Mouse (Mus musculus) CH12.LX (cell line): Measurements from ENCODE around the gene Rpl32. TPM values are rescaled to one million over a fixed set of nuclear protein-coding genes. Genes with fewer than 3 reads are reported as not detected.
A peak's percentile ranks its signal among the peaks of the same experiment; 100 is the strongest.
"Not testable (repeated sequence)": the region's sequence is repeated elsewhere in the genome, so short reads cannot be mapped to it uniquely, and the experiment has no call there.

Experiments
- DNase-seq: peaks from one replicate; pipeline ENCODE4 v3.0.0-alpha.2; 2013; ENCODE audit errors: extremely low read depth
- H3K27ac ChIP-seq: 2 replicates; pipeline ENCODE4 v1.5.1; 2012; ENCODE audit warnings: low read depth, mild to moderate bottlenecking, control low read depth, moderate library complexity; ENCODE audit not compliant: insufficient read depth
- H3K27me3 ChIP-seq: replicated peaks from 2 replicates; pipeline ENCODE3; 2012; ENCODE audit warnings: inconsistent platforms
- H3K36me3 ChIP-seq, 2 experiments: replicated peaks in 1 of 2; 2 replicates each; pipeline versions ENCODE3 to v1.6.1; 2012; ENCODE audit warnings: inconsistent platforms in 1 of 2, low read length in 1 of 2, mild to moderate bottlenecking in 1 of 2, mixed read lengths in 1 of 2, moderate library complexity in 1 of 2; ENCODE audit not compliant: control insufficient read depth in 1 of 2, insufficient read depth in 1 of 2
- H3K4me1 ChIP-seq, 2 experiments: 2 replicates each; pipeline ENCODE4 v1.6.1; 2012; ENCODE audit warnings: inconsistent platforms in 1 of 2, moderate library complexity in 1 of 2; ENCODE audit not compliant: insufficient read depth in 2 of 2, control insufficient read depth in 1 of 2
- H3K4me2 ChIP-seq: 2 replicates; pipeline ENCODE4 v1.6.1; 2012; ENCODE audit warnings: low read depth, mild to moderate bottlenecking, control low read depth; ENCODE audit not compliant: poor library complexity, insufficient read depth, severe bottlenecking
- H3K4me3 ChIP-seq, 3 experiments: fragments of 150-350 bp in 1 of 3; sonication (generic) in 1 of 3; replicated peaks in 1 of 3; 2 replicates each; pipeline versions ENCODE3 to v1.5.1; 2011 to 2012; ENCODE audit warnings: low read depth in 2 of 3, low read length in 2 of 3, mild to moderate bottlenecking in 2 of 3, moderate library complexity in 2 of 3, control low read depth in 1 of 3, improper control_type of control experiment in 1 of 3, inconsistent platforms in 1 of 3, mixed read lengths in 1 of 3; ENCODE audit not compliant: poor library complexity in 1 of 3
- H3K79me2 ChIP-seq: replicated peaks from 2 replicates; pipeline ENCODE4 v1.6.1; 2012; ENCODE audit warnings: mild to moderate bottlenecking, moderate library complexity; ENCODE audit not compliant: control insufficient read depth, poor library complexity, insufficient read depth, severe bottlenecking; ENCODE audit errors: extremely low read depth
- H3K9ac ChIP-seq: 2 replicates; pipeline ENCODE4 v1.6.1; 2012; ENCODE audit warnings: low read depth, mild to moderate bottlenecking, control low read depth, moderate library complexity; ENCODE audit not compliant: insufficient read depth
- H3K9me3 ChIP-seq: replicated peaks from 2 replicates; pipeline ENCODE3; 2012; ENCODE audit warnings: low read length, inconsistent platforms, mixed read lengths
- CHD1 ChIP-seq: IDR thresholded peaks from 2 replicates; pipeline ENCODE4 v1.6.1; 2012; ENCODE audit warnings: low read depth, low read length, improper control_type of control experiment, inconsistent platforms
- CTCF ChIP-seq, 2 experiments: IDR thresholded peaks in 1 of 2; conservative IDR thresholded peaks in 1 of 2; 2 replicates each; pipeline ENCODE4 v1.5.1; 2011 to 2012; ENCODE audit warnings: low read depth in 2 of 2, low read length in 2 of 2, improper control_type of control experiment in 1 of 2, inconsistent platforms in 1 of 2, mild to moderate bottlenecking in 1 of 2, moderate library complexity in 1 of 2
- ELF1 ChIP-seq: IDR thresholded peaks from 2 replicates; pipeline ENCODE4 v1.6.1; 2014; ENCODE audit warnings: low read depth, mild to moderate bottlenecking, inconsistent platforms, low read length, improper control_type of control experiment
- EP300 ChIP-seq: IDR thresholded peaks from 2 replicates; pipeline ENCODE4 v1.6.1; 2011; ENCODE audit warnings: low read length, improper control_type of control experiment
- GABPA ChIP-seq: IDR thresholded peaks from 2 replicates; pipeline ENCODE4 v1.6.1; 2012; ENCODE audit warnings: low read depth, low read length, improper control_type of control experiment, inconsistent platforms; ENCODE audit not compliant: insufficient replicate concordance
- IRF4 ChIP-seq: IDR thresholded peaks from 2 replicates; pipeline ENCODE4 v1.6.1; 2014; ENCODE audit warnings: low read depth, mild to moderate bottlenecking, inconsistent platforms, low read length, improper control_type of control experiment
- KAT2A ChIP-seq: IDR thresholded peaks from 2 replicates; pipeline ENCODE4 v1.6.1; 2012; ENCODE audit warnings: low read length, improper control_type of control experiment, inconsistent platforms; ENCODE audit not compliant: insufficient replicate concordance
- MAFK ChIP-seq: IDR thresholded peaks from 2 replicates; pipeline ENCODE4 v1.6.1; 2011; ENCODE audit warnings: low read length, improper control_type of control experiment; ENCODE audit not compliant: insufficient replicate concordance
- MAX ChIP-seq: IDR thresholded peaks from 2 replicates; pipeline ENCODE4 v1.6.1; 2011; ENCODE audit warnings: low read length, improper control_type of control experiment
- MAZ ChIP-seq: IDR thresholded peaks from 2 replicates; pipeline ENCODE4 v1.6.1; 2012; ENCODE audit warnings: low read depth, mild to moderate bottlenecking, inconsistent platforms, low read length, improper control_type of control experiment, moderate library complexity
- MXI1 ChIP-seq: IDR thresholded peaks from 2 replicates; pipeline ENCODE4 v1.6.1; 2011; ENCODE audit warnings: mild to moderate bottlenecking, low read depth, low read length, improper control_type of control experiment
- MYC ChIP-seq: IDR thresholded peaks from 2 replicates; pipeline ENCODE4 v1.6.1; 2011; ENCODE audit warnings: low read depth, mild to moderate bottlenecking, improper control_type of control experiment, low read length
- NELFE ChIP-seq: IDR thresholded peaks from 2 replicates; pipeline ENCODE4 v1.6.1; 2011; ENCODE audit warnings: low read depth, low read length, improper control_type of control experiment
- NRF1 ChIP-seq: IDR thresholded peaks from 2 replicates; pipeline ENCODE4 v1.6.1; 2014; ENCODE audit warnings: low read depth, mild to moderate bottlenecking, inconsistent platforms, low read length, improper control_type of control experiment, moderate library complexity
- PAX5 ChIP-seq: IDR thresholded peaks from 2 replicates; pipeline ENCODE4 v1.6.1; 2012; ENCODE audit warnings: low read length, inconsistent platforms, mixed read lengths
- POLR2A ChIP-seq: IDR thresholded peaks from 2 replicates; pipeline ENCODE4 v1.6.1; 2011; ENCODE audit warnings: low read depth, mild to moderate bottlenecking, improper control_type of control experiment, low read length
- POLR2AphosphoS2 ChIP-seq: IDR thresholded peaks from 2 replicates; pipeline ENCODE4 v1.6.1; 2011; ENCODE audit warnings: low read depth, low read length, improper control_type of control experiment
- RAD21 ChIP-seq: IDR thresholded peaks from 2 replicates; pipeline ENCODE4 v1.6.1; 2011; ENCODE audit warnings: low read depth, mild to moderate bottlenecking, low read length, improper control_type of control experiment, moderate library complexity
- RCOR1 ChIP-seq: conservative IDR thresholded peaks from 2 replicates; pipeline ENCODE4 v1.6.1; 2012; ENCODE audit warnings: low read depth, mild to moderate bottlenecking, inconsistent platforms, low read length, improper control_type of control experiment
- SIN3A ChIP-seq: IDR thresholded peaks from 2 replicates; pipeline ENCODE4 v1.6.1; 2012; ENCODE audit warnings: low read length, improper control_type of control experiment, inconsistent platforms
- SMC3 ChIP-seq: IDR thresholded peaks from 2 replicates; pipeline ENCODE4 v1.6.1; 2011; ENCODE audit warnings: low read depth, low read length, improper control_type of control experiment
- TBP ChIP-seq: conservative IDR thresholded peaks from 2 replicates; pipeline ENCODE4 v1.6.1; 2011; ENCODE audit warnings: low read depth, low read length, improper control_type of control experiment
- TCF12 ChIP-seq: IDR thresholded peaks from 2 replicates; pipeline ENCODE4 v1.6.1; 2014; ENCODE audit warnings: low read depth, mild to moderate bottlenecking, inconsistent platforms, low read length, improper control_type of control experiment
- ZKSCAN1 ChIP-seq: IDR thresholded peaks from 2 replicates; pipeline ENCODE4 v1.6.1; 2012; ENCODE audit warnings: low read depth, inconsistent platforms, low read length, improper control_type of control experiment, borderline replicate concordance
- dilution Hi-C: fragments of 300-500 bp; cut with MboI; formaldehyde crosslinking; loops from 2 replicates; pipeline ENCODE4 v1.14.3; 2020; ENCODE audit warnings: low sequenced_read_pairs; ENCODE audit not compliant: extremely low pct_unique_long_range_greater_than_20kb, extremely low pct_ligation_motif_present
- in situ Hi-C: fragments of 300-500 bp; cut with MboI; formaldehyde crosslinking; loops from 3 replicates; pipeline ENCODE4 v1.14.3; 2019; ENCODE audit warnings: low sequenced_read_pairs, low pct_ligation_motif_present, low pct_unique_long_range_greater_than_20kb, mixed read lengths
- polyA plus RNA-seq: library from polyadenylated mRNA; unstranded; fragments of >175 nt; gene quantifications from 2 replicates; pipeline ENCODE4 v1.2.1, GENCODE M21; 2012; ENCODE audit warnings: low read depth; ENCODE audit not compliant: insufficient read length
- total RNA-seq, 2 experiments: library from RNA; depleted of rRNA; stranded (reverse); fragments of 300-350 nt in 1 of 2; fragments of >200 nt in 1 of 2; gene quantifications; 2 replicates each; pipeline ENCODE4 v1.2.3; 2012 to 2014

Gene Rpl32
- total and polyA plus RNA-seq, 3 experiments = 3,370 to 7,473 (median 5,276) TPM

GRCm38 (mm10) chr6:115823850-115824464 is 15.4 kb upstream of the Rpl32 start:
- H3K4me1 ChIP-seq, in situ Hi-C loops, H3K27ac ChIP-seq, H3K27me3 ChIP-seq, H3K79me2 ChIP-seq, H3K9me3 ChIP-seq, dilution Hi-C loops: not testable (repeated sequence)
- peak; percentile 93 for DNase-seq
- peaks cover 0 to 19% of the 10 kb centered on the region in 2 experiments for H3K36me3 ChIP-seq
- H3K4me3 ChIP-seq = peak overlapping the region in 2 of 3 experiments; percentile 7 to 44
- TF ChIP-seq MAX (peak; percentile 73; the same call in 1 of the 2 replicates), RAD21 (peak; percentile 91), SMC3 (peak; percentile 83), NELFE (peak; percentile 53; the same call in 1 of the 2 replicates), CTCF (conservative IDR thresholded peaks at IDR 0.05 in 1 of 2, IDR thresholded peaks at IDR 0.05 in 1 of 2; ENCODE audit: low read depth in 2 of 2, low read length in 2 of 2) (peak; percentile 62 to 98), MXI1 (peak; percentile 8; the same call in 1 of the 2 replicates), NRF1 (0 out of 2 replicates have a peak, but pooled peaks have one; percentile 13), SIN3A (peak; percentile 33; the same call in 1 of the 2 replicates), IRF4 (0 out of 2 replicates have a peak, but pooled peaks have one; percentile 21), TBP (0 out of 2 replicates have a peak, but pooled peaks have one; percentile 67), MYC (peak; percentile 93), TCF12 (peak; percentile 20; the same call in 1 of the 2 replicates), RCOR1 (0 out of 2 replicates have a peak, but pooled peaks have one; percentile 41)
- peak overlapping the region; percentile 17; the same call in 1 of the 2 replicates for H3K9ac ChIP-seq
- H3K4me2 ChIP-seq = peak overlapping the region; percentile 19; the same call in 1 of the 2 replicates

GRCm38 (mm10) chr6:115821216-115821993 is 12.9 kb upstream of the Rpl32 start:
- H3K9ac ChIP-seq = no peak overlapping the region
- no peaks in the 10 kb centered on the region for H3K9me3 ChIP-seq
- H3K27me3 ChIP-seq = no peaks in the 10 kb centered on the region
- H3K27ac ChIP-seq = no peak overlapping the region
- peaks cover 0 to 36% of the 10 kb centered on the region in 2 experiments for H3K36me3 ChIP-seq
- in situ Hi-C loops = no loop called here
- TF ChIP-seq SMC3 (no peak), GABPA (no peak), KAT2A (no peak), CTCF (conservative IDR thresholded peaks at IDR 0.05 in 1 of 2, IDR thresholded peaks at IDR 0.05 in 1 of 2; ENCODE audit: low read depth in 2 of 2, low read length in 2 of 2) (no peak), MAFK (no peak), POLR2AphosphoS2 (no peak), NRF1 (no peak), RCOR1 (no peak), PAX5 (no peak), CHD1 (no peak), IRF4 (no peak), ZKSCAN1 (no peak), TBP (no peak), ELF1 (no peak), POLR2A (no peak), TCF12 (no peak), MAZ (no peak), EP300 (no peak)
- TF ChIP-seq, all 38 proteins: peak for 0
- Histone ChIP-seq H3K4me1 (peaks cover 5 to 8% of the 10 kb centered on the region in 2 experiments), H3K4me3 (no peak overlapping the region), H3K4me2 (no peak overlapping the region), H3K79me2 (no peaks in the 10 kb centered on the region)
- dilution Hi-C loops = no loop called here
- DNase-seq = no peak
